Mouse (Mus musculus) liver, embryonic 14.5 days (tissue): Measurements from ENCODE around the gene Cavin1. TPM values are rescaled to one million over a fixed set of nuclear protein-coding genes. Genes with fewer than 3 reads are reported as not detected.
A peak's percentile ranks its signal among the peaks of the same experiment; 100 is the strongest.
"Not testable (repeated sequence)": the region's sequence is repeated elsewhere in the genome, so short reads cannot be mapped to it uniquely, and the experiment has no call there.

Experiments used
- ATAC-seq: fragments of 200-750 bp; cut with Nextera tagmentation; 2 replicates; pipeline ENCODE4 v1.8.0; 2017; ENCODE audit warnings: moderate number of reproducible peaks, mild to moderate bottlenecking, moderate library complexity; ENCODE audit not compliant: insufficient read depth
- DNase-seq, 3 experiments: peaks; one replicate each; pipeline ENCODE4 v3.0.0-alpha.2; 2012 to 2013; ENCODE audit warnings: low read depth in 3 of 3, low spot score in 3 of 3
- H3K27ac ChIP-seq: fragments of 300-500 bp; sonication (generic); 2 replicates; pipeline ENCODE4 v1.5.1; 2014; ENCODE audit warnings: moderate library complexity, mild to moderate bottlenecking, control low read depth, inconsistent platforms
- H3K27me3 ChIP-seq: fragments of 300-500 bp; sonication (generic); 2 replicates; pipeline ENCODE4 v1.6.1; 2014; ENCODE audit warnings: mild to moderate bottlenecking, low read length, moderate library complexity; ENCODE audit not compliant: control insufficient read depth, insufficient read depth
- H3K36me3 ChIP-seq: fragments of 300-500 bp; sonication (generic); replicated peaks from 2 replicates; pipeline ENCODE4 v1.6.1; 2014; ENCODE audit warnings: low read depth; ENCODE audit not compliant: control insufficient read depth, insufficient read depth
- H3K4me1 ChIP-seq, 2 experiments: fragments of 200-500 bp in 1 of 2; fragments of 300-500 bp in 1 of 2; sonication (generic) in 1 of 2; replicated peaks; 2 replicates each; pipeline ENCODE4 v1.6.1; 2012 to 2014; ENCODE audit warnings: antibody characterized with exemption in 1 of 2, inconsistent platforms in 1 of 2, low read length in 1 of 2; ENCODE audit not compliant: control insufficient read depth in 2 of 2, insufficient read depth in 2 of 2
- H3K4me2 ChIP-seq: fragments of 300-500 bp; sonication (generic); 2 replicates; pipeline ENCODE4 v1.6.1; 2014; ENCODE audit warnings: low read depth, mild to moderate bottlenecking, control low read depth, moderate library complexity
- H3K4me3 ChIP-seq, 2 experiments: fragments of 200-500 bp in 1 of 2; fragments of 300-500 bp in 1 of 2; sonication (generic) in 1 of 2; 2 replicates each; pipeline ENCODE4 v1.5.1; 2012 to 2014; ENCODE audit warnings: low read depth in 2 of 2, low read length in 2 of 2, mild to moderate bottlenecking in 2 of 2, control low read depth in 1 of 2, inconsistent platforms in 1 of 2, moderate library complexity in 1 of 2; ENCODE audit not compliant: insufficient read depth in 1 of 2
- H3K9ac ChIP-seq: fragments of 300-500 bp; sonication (generic); replicated peaks from 2 replicates; pipeline ENCODE4 v1.6.1; 2014; ENCODE audit warnings: mild to moderate bottlenecking, control low read depth, moderate library complexity
- H3K9me3 ChIP-seq: fragments of 300-500 bp; sonication (generic); 2 replicates; pipeline ENCODE4 v1.6.1; 2016; ENCODE audit warnings: low read length, mixed read lengths; ENCODE audit not compliant: control insufficient read depth
- CTCF ChIP-seq: IDR thresholded peaks from 2 replicates; pipeline ENCODE4 v1.5.1; 2016; ENCODE audit warnings: antibody characterized with exemption, low read depth, control low read depth
- EP300 ChIP-seq: IDR thresholded peaks from 2 replicates; pipeline ENCODE4 v1.6.1; 2016; ENCODE audit warnings: antibody characterized with exemption, low read depth
- WGBS: fragments of 180-500 bp; shearing (Covaris S2); extraction: QIAGEN DNeasy Blood & Tissue Kit; methylation state at CpG from one replicate; pipeline ENCODE4 v1.1.7; 2014; ENCODE audit not compliant: insufficient replicate concordance; 5-methylcytosine and 5-hydroxymethylcytosine counted together
- polyA plus RNA-seq, 2 experiments: library from polyadenylated mRNA; depleted of rRNA in 1 of 2; stranded (reverse) in 1 of 2; unstranded in 1 of 2; fragments of >200 nt; fragmentation: Nextera tagmentation in 1 of 2; extraction: Ambion mirVana in 1 of 2; gene quantifications; 2 replicates each; pipeline versions ENCODE4 v1.2.1 to v1.2.3; 2012 to 2014

Gene Cavin1
- polyA plus RNA-seq, 2 experiments, result 7.0 to 8.1 TPM

GRCm38 (mm10) chr11:101008206-101009045 lies 37.7 kb upstream of the Cavin1 start:
- Histone ChIP-seq H3K27me3 (no peaks in the 10 kb centered on the region; the same call in 1 of the 2 replicates), H3K36me3 (peaks cover 15% of the 10 kb centered on the region), H3K4me2 (peak overlapping the region; percentile 83), H3K9ac (peak overlapping the region; percentile 100), H3K4me3 (peak overlapping the region; percentile 55 to 99), H3K27ac (peak overlapping the region; percentile 100), H3K4me1 (peaks cover 19 to 22% of the 10 kb centered on the region in 2 experiments), H3K9me3 (no peaks in the 10 kb centered on the region)
- ATAC-seq (no peak), DNase-seq (peak; percentile 27 to 51 (median 39))
- TF ChIP-seq EP300, result no peak; the same call in 1 of the 2 replicates
- TF ChIP-seq CTCF, result no peak
- WGBS, result 13% methylated on average over 14 of the region's 14 CpGs

GRCm38 (mm10) chr11:101003025-101003685 lies 32.5 kb upstream of the Cavin1 start:
- no peak overlapping the region for H3K4me3 ChIP-seq
- H3K36me3 ChIP-seq, result no peaks in the 10 kb centered on the region
- ATAC-seq (no peak), DNase-seq (no peak)
- TF ChIP-seq CTCF, result no peak
- no peak for TF ChIP-seq EP300
- no peak overlapping the region for H3K27ac ChIP-seq
- WGBS, result 32% methylated on average over 3 of the region's 3 CpGs
- no peaks in the 10 kb centered on the region; the same call in 1 of the 2 replicates for H3K27me3 ChIP-seq
- peaks cover 2 to 5% of the 10 kb centered on the region in 2 experiments; a peak in 3 of 4 replicates for H3K4me1 ChIP-seq
- H3K4me2 ChIP-seq, result no peak overlapping the region
- no peak overlapping the region for H3K9ac ChIP-seq
- H3K9me3 ChIP-seq, result no peaks in the 10 kb centered on the region

DNA sequence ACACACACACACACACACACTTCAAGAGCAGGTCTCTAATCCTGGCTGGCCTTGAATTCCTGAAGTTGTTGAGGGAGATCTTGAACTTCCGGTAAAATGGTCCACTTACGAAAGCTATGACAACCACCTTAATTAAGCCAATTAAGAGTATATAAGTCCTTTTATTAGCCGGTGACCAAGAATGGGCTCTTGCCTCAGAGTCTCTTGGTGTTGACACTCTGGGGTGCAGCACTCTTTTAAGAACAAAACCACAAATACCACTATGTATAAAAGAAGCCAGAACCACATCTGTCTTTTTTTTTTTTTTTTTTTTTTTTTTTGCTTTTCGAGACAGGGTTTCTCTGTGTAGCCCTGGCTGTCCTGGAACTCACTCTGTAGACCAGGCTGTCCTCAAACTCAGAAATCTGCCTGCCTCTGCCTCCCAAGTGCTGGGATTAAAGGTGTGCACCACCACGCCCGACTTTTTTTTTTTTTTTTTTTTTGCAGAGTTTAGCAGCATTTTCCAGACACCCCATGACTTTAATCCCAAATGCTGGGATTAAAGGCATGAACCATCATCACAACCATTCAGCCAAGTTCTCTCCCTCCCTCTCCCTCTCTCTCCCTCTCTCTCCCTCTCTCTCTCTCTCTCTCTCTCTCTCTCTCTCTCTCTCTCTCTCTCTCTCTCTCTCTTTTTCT lies 31.3 kb upstream of the Cavin1 start:
- H3K27ac ChIP-seq, H3K4me3 ChIP-seq, H3K4me2 ChIP-seq, H3K9ac ChIP-seq, H3K9me3 ChIP-seq, ATAC-seq, H3K36me3 ChIP-seq, H3K4me1 ChIP-seq, H3K27me3 ChIP-seq, DNase-seq: not testable (repeated sequence)
- 51% methylated on average over 5 of the region's 6 CpGs for WGBS

DNA sequence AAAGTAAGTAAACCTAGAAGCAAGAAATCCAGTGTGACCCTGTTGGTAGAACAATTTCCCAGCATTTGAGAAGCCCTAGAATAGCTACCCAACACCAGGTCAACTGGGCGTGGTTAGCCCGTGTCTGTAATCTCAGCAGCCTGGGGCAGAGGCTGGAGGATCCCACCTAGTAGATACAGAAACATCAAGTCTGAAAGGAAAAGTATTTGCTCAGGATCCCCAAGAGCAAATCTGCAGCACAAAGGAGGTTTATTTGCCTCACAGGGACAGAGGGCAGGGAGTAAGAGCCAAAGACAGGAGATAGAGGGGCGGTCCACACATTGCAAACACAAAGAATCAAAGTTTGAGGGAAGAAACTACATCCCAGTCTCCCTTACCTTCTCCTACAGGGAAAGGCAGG lies 28.6 kb upstream of the Cavin1 start:
- Histone ChIP-seq H3K27me3 (no peaks in the 10 kb centered on the region; the same call in 1 of the 2 replicates), H3K4me1 (peaks cover 0 to 3% of the 10 kb centered on the region in 2 experiments; a peak in 2 of 4 replicates), H3K4me3 (no peak overlapping the region), H3K4me2 (no peak overlapping the region), H3K9ac (no peak overlapping the region), H3K36me3 (no peaks in the 10 kb centered on the region), H3K9me3 (no peaks in the 10 kb centered on the region), H3K27ac (no peak overlapping the region)
- no peak for ATAC-seq
- no peak for DNase-seq
- TF ChIP-seq CTCF (no peak), EP300 (no peak)
- WGBS, result 63% methylated on average over 3 of the region's 3 CpGs

DNA sequence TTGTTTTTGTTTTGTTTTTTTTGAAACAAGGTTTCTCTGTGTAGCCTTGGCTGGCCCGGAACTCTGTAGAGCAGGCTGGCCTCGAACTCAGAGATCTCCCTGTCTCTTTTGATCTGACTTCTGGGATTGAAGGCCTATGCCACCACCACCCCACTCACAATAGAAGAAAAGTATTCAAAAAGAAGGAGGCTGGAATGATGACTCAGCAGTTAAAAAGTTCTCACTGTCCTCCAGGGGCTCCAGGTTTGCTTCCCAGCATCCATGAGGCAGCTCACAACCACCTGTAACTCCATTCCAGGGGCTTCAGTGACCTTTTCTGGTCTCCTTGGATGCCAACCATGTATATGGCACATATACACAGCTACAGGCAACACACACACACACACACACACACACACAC lies 28.1 kb upstream of the Cavin1 start:
- TF ChIP-seq EP300 (no peak), CTCF (no peak)
- ATAC-seq (no peak), DNase-seq (no peak)
- WGBS, result 69% methylated on average over 2 of the region's 2 CpGs
- no peak overlapping the region for H3K4me2 ChIP-seq
- H3K4me1 ChIP-seq, result peaks cover 0 to 3% of the 10 kb centered on the region in 2 experiments; a peak in 2 of 4 replicates
- no peak overlapping the region for H3K9ac ChIP-seq
- H3K36me3 ChIP-seq, result no peaks in the 10 kb centered on the region
- no peak overlapping the region for H3K27ac ChIP-seq
- no peaks in the 10 kb centered on the region; the same call in 1 of the 2 replicates for H3K27me3 ChIP-seq
- H3K9me3 ChIP-seq, result no peaks in the 10 kb centered on the region
- no peak overlapping the region for H3K4me3 ChIP-seq
